Mouse (Mus musculus) 3134 (cell line): ENCODE measurements around the gene Ptprm.

Experiments
- DNase-seq: peaks from one replicate; pipeline ENCODE4 v3.0.0-alpha.2; 2011; ENCODE audit warnings: low spot score; ENCODE audit not compliant: insufficient read length; ENCODE audit errors: extremely low read depth

The Ptprm gene

GRCm38 (mm10) chr17:67237407-67237806 lies 116.8 kb downstream of the Ptprm start:
- DNase-seq = no peak

DNA sequence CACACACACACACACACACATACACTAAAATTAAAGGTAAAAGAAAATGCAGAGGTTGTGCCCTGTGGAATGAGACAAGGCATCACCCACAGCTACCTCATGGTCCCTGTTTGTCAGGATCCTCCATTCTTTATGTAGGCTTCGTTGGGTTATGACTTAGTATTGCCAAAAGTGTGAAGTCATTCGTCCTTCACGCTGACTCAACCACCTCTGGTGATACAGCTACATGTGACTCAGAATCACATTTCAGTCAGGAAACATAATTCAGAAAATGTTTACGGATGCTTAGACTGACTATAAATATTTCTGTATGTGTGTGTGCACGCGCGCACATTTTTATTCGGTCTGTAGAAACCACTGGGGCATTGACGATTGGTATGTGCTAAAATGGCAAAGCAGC lies 121.2 kb downstream of the Ptprm start:
- peak; percentile 49 for DNase-seq

DNA sequence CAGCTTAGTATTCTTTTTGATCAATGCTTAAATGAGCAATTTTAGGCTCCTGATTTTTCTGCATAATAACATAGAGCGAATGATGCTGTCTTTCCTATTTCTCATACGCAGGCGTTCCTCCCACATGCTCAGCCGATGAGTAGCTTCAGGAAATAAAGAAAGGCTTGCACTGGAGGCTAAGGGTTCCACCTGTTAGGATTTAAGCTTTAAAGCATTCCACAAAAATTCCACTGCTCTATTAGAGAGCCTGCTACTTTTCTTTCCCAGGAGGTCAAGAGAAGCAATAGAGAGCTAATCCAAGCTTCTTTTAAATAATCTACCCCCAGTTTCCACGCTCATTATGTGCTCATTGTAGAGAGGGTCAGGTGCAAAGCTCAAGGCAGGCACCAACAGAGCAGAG lies 127.3 kb downstream of the Ptprm start:
- DNase-seq = no peak

DNA sequence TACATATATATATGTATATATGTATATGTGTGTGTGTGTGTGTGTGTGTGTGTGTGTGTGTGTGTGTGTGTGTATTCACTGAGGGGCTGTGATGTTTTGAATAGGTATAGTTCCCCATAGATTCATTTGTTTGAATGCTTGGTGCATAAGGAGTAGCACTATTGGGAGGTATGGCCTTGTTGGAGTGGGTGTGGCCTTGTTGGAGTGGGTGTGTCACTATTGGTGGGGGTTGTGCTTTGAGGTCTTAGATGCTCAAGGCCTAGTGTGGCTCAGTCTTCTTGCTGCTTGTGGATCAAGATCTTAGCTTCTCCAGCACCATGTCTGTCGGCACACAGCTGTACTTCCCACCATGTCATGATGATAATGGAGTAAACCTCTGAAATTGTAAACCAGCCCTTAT lies 138.9 kb downstream of the Ptprm start:
- no peak for DNase-seq

GRCm38 (mm10) chr17:67213711-67214110 lies 140.5 kb downstream of the Ptprm start:
- no peak for DNase-seq

- DNase-seq = no peak
These were observed 144.4 kb downstream of the Ptprm start for GRCm38 (mm10) chr17:67209676-67210344.

GRCm38 (mm10) chr17:67208600-67208999 lies 145.7 kb downstream of the Ptprm start:
- DNase-seq = no peak

- DNase-seq = no peak
These were observed 147.3 kb downstream of the Ptprm start for GRCm38 (mm10) chr17:67206984-67207383.

DNA sequence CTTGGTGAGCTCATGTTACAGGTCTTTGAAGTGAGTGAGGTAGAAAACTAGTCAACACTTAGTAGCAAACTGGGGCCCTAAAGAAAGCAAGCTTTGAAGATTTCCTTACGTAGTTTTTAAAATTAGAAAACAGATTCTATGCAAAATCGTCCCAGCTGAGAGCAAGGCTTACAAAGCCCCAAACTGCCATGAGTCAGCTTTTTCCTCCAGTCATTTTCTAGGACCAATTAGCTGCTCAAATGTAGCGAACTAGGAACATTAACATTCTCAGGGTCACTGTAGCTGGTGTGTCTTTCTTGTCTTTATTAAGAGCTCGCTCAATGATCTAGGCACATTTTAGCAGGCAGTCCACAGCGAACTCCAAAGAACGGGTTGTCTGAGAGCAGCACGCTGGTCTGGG lies 153.1 kb downstream of the Ptprm start:
- no peak for DNase-seq

DNA sequence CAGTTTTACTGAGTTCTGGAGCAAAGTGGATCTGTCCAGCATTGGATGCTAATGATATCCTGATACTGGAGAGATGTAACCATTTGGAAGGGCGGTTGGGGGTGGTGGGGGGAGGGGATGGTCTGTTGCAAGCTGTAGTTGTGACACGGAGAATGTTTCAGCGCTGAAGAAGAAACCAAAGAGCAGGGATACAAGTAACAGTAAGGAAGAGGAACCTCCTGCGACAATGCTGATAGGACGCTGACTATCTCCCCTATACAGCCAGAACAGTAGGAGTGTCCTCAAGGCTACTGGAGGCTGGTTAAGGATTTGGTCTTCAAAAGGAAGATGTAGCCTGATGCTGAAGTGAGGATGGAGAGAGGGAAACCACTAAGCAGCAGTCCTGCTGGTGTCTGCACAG lies 160.5 kb downstream of the Ptprm start:
- DNase-seq = no peak

GRCm38 (mm10) chr17:67188514-67188913 lies 165.7 kb downstream of the Ptprm start:
- no peak for DNase-seq

- no peak for DNase-seq
These were observed 167.4 kb downstream of the Ptprm start for GRCm38 (mm10) chr17:67186879-67187278.

DNA sequence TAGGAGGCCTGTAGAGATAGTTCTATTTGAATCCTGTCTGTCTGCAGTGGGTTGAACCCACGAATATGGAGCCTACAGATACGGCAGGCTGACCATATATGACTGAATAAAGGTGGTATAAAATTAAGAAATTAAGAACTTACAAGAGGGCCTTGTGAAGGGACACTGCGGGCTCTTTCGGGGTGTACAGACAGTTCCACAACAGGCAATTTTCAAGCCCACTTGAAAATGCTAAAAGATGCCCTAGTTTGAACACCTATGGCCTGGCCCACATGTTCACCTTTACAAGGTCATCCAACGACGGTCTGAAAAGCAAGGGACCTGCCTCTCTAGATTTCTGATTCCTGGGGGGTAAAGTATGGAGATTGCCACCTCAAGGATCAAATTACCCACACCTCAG lies 168.3 kb downstream of the Ptprm start:
- DNase-seq = no peak

DNA sequence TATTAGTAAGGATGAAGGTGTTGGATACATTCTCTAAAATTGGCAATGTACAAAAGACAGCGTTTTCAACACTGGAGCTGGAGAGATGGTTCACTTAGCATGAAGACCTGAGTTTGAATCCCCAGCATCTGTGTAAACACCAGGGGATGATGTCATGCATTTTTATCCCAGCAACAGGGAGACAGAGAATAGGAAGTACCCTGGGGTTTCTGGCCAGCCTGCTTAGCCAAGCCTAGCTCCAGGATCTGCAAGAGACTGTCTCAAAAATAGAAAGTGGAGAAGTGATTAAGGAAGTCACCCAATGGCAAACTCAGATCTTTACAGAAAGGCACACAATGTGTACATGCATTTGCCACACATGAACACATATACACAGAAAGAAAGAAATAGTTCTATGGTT lies 174.8 kb downstream of the Ptprm start:
- no peak for DNase-seq

- no peak for DNase-seq
These were observed 175.5 kb downstream of the Ptprm start for GRCm38 (mm10) chr17:67178686-67179265.

GRCm38 (mm10) chr17:67175836-67176235 lies 178.4 kb downstream of the Ptprm start:
- DNase-seq = peak; percentile 64

DNA sequence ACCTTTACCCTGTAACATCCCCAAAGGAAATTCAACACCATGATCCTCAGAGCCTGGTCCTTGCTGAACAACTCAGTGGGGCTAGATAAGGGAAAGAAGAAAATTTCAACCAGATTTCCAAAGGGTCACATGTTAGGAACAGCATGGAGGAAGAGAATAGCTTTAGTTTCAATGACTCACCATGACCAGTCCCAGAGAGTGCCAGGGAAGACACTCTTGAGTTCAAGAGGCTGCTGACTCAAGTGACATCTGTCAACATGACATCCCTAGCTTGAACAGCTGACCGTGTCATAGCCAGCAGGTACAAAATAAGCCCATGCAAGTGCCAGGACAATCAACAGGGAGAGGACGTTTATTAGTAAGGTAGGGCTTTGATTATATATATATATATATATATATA lies 182.9 kb downstream of the Ptprm start:
- DNase-seq = no peak

- DNase-seq = no peak
These were observed 183.6 kb downstream of the Ptprm start for GRCm38 (mm10) chr17:67170696-67171095.

GRCm38 (mm10) chr17:67165876-67166275 lies 188.4 kb downstream of the Ptprm start:
- no peak for DNase-seq

- no peak for DNase-seq
These were observed 194.6 kb downstream of the Ptprm start for GRCm38 (mm10) chr17:67159611-67160010.

GRCm38 (mm10) chr17:67157089-67157752 lies 197.0 kb downstream of the Ptprm start:
- DNase-seq = no peak

- DNase-seq = no peak
These were observed 202.0 kb downstream of the Ptprm start for GRCm38 (mm10) chr17:67152218-67152617.
